Mouse (Mus musculus): ENCODE data around the gene Dlx5.

Dlx5 gene

DNA sequence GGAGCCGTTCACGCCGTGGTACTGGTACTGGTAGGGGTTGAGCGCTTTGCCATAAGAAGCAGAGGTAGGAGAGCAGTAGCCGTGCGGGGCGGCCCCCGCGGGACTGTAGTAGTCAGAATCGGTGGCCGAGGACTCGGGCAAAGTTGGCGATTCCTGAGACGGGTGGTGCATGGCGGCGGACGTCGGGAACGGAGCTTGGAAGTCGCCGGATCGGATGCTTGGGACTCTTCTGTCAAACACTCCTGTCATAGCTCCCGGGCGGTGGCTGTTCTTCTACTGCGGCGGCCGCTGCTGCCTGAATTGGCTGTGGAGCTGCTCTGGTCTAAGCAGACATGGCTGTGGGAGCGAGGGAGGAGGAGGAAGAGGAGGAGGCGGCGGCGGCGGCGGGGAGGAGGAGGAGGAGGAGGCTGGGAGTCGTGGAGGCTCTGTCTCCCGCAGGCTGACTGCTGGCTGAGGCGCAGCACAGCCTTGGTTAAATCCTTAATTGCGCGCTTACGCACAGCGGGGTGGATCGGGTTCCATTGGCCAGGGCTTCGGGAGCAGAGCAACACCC lies at the start of gene Dlx5:
Dlx5 (minus strand) TSS at position 448 of the 553 bp plus-strand sequence.
- DNase-seq (ENCODE audit: inconsistent ontology term) = peak; percentile 37

DNA sequence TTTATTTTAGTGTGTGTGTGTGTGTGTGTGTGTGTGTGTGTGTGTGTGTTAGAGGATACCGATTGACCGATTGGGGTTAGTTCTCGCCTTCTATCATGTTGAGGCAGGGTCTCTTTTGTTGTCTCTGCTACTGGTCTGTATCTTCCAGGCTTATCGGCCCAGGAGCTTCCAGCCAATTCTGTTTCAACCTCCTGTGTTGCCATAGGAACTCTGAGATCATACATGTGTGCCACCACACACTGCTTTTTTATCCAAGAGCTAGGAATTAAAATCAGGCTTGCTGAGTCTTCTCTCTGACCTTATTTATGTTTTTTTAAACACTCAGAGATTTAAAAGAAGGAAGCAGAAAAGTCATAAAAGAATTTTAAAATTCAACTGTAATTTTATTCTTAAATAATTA lies 49.6 kb upstream of the Dlx5 start:
- DNase-seq (ENCODE audit: inconsistent ontology term) = no peak

DNA sequence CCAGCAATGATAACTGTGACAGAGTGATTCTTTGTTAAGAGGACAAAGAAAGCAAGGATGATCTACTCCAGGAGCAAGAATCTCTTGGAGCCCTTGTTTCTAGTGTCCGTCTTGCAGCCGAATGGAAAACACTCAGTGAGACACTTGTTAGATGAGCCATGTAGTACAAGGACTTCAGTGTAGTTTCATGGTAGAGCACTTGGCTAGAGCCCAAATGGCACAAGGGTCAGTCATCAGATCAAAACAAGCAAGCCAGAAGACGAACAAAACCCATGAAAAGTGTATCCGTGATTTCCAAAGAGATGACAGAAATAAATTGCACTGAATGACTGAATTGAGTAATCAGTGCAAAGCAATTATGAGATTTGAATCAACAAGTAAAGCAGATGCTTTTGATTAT lies 48.9 kb upstream of the Dlx5 start:
- DNase-seq (ENCODE audit: inconsistent ontology term) = no peak

DNA sequence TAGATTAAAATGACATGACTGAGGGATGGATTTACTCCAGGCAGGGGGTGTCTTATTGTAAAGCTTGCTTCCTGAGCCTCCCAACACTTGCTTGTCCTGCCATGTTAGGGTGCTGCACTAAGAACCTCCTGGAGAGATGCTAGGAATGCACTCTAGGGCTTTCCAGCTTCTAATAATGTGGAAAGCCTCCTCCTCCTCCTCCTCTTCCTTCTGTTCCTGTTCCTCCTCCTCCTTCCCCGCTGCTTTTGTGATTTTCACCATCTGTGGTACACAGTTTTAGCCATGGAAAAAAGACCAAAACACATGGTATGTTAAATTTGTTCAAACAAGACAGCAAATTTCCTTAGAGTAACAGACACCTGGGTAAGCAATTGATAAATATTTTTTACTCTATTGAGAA lies 43.4 kb upstream of the Dlx5 start:
- no peak for DNase-seq (ENCODE audit: inconsistent ontology term)

DNA sequence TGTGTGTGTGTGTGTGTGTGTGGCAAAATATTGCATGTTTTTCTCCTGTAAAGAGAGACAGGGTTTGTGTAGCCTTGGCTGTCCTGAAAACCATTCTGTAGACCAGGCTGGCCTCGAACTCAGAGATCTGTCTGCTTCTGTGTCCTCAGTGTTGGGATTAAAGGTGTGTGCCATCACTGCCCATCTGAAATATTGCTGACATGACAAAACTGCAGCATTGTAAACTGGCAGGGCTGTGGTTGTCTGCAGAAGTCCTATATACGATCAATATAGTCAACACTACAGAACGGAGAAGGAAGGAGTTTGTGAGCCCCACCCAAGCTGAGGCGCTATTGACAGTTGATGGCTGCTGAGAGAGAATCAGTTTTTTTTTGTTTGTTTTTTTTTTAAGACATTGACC lies 35.4 kb upstream of the Dlx5 start:
- DNase-seq (ENCODE audit: inconsistent ontology term) = no peak

DNA sequence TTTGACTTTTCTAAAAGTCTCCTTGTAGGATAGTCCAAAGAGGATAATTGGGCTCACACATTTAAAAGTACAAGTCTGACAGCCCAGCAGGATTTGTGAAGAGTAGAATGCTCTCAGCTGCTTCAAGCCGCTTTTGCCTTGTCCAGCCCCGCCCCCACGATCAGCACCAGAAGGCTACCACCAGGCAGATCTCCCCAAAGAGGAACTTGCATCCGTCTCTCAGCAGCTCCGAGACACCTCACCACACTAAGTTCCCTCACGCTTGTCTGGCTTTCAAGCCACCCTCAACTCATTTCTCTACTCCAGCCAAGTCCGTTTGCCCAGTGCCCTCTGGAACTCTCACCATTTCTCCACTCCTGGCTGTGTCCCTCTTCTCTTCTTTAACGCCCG lies 33.6 kb upstream of the Dlx5 start:
- no peak for DNase-seq (ENCODE audit: inconsistent ontology term)

DNA sequence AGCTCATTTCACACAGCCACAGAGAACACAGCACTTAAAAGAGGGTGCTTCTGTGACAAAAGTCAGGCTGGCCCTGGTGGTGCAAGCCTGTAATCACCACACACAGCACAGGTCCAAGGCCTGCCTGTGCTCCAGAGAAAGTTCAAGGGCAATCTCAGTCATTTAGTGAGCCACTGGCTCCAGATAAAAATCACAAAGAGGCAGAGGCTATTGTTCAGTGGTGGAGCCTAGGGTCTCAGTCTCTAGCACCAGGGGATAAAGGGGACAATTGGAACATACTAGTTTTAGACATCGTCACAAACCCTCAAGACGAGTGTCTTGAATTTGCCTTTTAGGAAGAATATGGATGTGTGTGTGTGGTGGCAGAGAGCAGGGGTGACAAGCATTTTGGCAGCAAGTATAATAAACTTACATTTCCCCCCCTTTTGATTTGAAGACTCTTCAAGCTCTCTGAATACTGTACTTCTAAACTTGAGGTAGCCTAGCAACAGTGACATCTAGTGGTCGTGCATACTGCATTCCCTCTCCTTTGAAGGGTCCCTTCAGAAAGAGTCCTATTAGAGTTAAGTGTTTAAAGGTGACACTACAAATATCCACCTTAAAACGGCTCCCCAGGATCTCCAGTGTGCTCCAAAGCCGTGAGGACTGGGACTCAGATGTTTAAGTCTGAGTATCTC lies 33.1 kb upstream of the Dlx5 start:
- DNase-seq (ENCODE audit: inconsistent ontology term) = peak; percentile 7

DNA sequence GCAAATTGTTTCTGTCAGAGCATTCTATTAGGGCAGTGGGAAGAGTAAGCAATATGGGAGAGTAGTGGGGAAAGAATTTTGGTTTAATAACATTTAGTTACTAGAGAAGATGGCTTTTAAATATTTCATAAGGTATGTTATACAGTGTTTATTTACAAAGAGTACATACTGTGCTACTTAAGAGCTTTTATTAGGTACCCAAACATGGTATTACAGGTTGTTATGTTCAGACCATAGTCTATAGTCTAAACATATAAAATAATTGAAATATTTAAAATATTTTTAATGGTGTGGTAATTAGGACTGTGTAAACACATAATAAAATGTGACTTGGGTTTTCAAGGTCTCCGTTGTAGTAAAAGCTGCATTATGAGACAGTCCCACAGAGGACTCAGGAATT lies 32.4 kb upstream of the Dlx5 start:
- DNase-seq (ENCODE audit: inconsistent ontology term) = no peak

DNA sequence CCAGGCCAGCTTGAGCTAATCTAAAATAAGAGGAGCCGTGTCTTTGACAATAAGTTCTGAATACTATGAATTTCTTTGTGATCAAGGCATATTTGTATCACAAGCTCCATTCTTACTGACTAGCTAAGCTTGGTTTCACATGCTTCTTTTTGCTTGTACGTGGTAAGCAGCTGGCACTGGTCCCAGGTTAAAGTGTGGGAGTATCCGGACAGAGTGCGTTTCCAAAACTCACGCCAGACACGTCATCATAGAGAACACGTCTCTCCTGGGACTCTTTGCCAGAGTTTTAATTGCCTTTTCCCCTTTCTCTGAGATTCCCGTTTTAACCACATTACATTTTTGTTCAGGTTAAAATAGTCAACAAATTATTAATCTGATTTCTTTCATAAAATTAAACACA lies 27.7 kb upstream of the Dlx5 start:
- DNase-seq (ENCODE audit: inconsistent ontology term) = peak; percentile 26

DNA sequence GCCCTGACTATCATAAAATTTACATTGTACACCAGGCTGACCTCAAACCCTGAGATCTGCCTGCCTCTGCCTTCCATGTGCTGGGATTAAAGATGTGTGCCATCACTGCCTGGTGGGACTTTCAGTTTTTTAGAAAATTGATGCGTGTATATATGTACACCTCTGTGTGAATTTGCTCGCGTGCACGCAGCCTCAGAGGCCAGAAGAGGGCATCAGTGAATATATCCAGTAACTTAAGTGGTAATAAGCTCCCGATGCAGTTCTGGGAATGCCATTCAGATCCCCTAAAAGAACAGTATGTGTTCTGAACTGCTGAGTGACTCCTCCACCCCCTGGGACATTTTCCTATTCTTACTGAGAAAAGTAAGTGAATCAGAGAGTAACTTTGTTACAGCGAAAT lies 8.2 kb upstream of the Dlx5 start:
- no peak for DNase-seq (ENCODE audit: inconsistent ontology term)

DNA sequence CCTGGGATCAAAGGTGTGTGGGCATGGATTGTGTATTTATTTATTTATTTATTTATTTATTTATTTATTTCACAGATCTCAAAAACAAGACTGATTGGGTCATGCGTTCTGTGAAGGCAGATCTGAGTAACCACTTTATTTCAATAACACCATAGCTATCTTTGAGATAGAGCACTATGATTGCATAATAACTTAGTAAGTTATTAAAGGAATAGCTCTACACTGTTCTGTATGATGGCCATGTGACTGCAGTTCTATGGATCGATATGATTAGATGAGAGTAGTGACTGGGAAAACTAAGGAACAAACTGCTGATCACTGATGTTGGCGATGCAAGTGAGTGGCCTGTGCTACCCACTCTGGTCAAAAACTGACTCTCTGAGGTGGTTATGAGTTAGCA lies 4.3 kb upstream of the Dlx5 start:
- no peak for DNase-seq (ENCODE audit: inconsistent ontology term)

DNA sequence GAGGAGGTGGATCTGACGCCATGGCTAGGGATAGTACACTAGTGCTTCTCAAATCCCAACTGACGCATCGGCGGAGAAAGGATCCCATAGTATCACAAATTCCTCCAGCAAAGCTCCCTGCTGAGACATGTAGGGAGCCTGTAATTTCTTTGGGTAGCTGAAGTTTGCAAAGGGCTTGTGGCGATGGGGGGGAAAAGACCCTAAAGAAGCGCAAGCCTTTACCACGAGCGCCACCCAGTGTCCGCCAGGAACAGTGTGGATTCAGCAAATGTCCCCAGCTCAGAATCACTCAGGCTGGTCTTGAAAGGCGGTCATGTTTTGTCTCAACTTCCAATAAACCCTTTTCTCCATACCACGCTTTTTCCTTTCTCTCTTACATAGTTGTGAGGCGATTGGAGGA lies 3.0 kb upstream of the Dlx5 start:
- DNase-seq (ENCODE audit: inconsistent ontology term) = peak; percentile 35

DNA sequence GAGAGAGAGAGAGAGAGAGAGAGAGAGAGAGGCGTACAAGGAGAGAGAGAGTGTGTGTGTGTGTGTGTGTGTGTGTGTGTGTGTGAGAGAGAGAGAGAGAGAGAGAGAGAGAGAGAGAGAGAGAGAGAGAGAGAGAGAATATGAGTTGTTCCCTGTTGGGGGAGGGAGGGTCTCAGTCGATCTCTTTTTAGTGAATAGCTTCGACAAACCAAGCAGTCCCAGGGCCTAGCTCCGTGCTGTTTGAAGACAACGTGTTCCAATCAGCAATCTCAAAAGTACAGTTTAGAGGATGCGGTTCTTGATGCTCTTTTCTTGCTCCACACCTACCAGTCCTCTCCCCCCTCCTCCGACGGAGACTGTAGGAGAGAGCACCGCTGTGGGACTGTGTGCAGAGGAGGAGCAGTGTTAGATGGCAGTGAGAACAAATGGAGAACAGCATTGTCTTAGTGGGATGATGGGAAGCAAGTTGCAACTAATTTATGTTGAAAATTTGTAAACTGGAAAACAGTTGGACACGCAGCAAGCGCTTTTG lies 447 bp upstream of the Dlx5 start:
- no peak for DNase-seq (ENCODE audit: inconsistent ontology term)

DNA sequence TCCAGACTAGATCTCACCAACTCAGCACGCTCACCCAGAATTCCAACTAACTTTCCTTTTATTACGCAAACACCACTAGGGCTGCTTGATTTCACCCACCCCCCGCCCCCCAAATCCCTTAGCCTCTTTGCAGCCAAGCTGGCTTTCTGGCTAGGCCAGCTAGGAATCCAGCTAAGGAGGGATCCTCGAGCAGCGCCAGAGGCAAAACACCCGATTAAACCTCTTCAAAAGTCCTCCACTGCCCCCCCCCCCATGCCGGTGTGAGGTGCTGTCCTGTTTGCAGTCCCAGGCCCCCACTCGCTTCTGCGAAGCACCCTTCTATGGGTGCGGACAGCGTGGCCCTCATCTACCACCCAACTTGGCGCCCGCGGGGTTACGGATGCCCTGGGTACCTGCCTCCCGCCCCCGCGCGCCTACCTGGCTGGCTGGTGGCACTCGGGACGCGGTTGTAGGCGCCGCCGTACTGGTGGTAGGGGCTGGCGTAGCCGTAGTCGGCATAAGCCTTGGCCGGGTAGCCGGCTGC lies 709 bp downstream of the Dlx5 start:
- DNase-seq (ENCODE audit: inconsistent ontology term) = no peak

DNA sequence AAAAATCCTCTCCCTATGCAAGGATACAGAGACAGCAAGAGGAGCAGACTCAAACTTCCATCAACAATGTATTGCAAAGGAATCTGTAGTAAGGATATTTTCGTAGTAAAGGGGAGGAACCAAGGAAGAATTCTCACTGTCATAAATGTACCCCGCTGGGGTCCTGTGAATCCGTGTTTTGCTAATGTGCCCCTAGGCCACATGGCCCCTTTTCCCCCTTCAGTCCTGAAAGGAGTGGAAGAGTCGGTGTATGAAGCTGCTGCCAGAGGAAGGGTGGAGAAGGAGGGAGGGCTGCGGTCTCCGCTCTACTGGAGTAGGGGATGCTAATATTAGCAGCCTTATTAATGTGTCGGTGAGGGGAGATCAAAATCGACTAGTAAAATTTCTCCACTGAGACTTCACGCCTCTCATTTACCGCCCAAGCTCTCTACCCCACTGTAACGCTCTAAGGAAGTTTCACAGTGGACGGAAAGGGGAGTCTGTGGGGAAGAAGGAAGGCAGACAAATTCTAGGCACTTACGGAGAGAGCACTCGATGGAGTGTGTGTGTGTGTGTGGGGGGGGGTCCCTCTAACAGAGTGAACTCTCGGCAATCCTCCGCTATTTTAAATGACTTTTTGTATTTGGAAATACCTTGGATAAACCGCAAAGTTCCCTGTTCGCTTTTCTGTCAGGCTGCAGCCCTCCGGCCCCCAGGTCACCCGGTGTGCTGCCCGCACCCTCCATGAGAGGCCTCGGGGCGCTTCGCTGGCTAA lies 1.3 kb downstream of the Dlx5 start:
- no peak for DNase-seq (ENCODE audit: inconsistent ontology term)

DNA sequence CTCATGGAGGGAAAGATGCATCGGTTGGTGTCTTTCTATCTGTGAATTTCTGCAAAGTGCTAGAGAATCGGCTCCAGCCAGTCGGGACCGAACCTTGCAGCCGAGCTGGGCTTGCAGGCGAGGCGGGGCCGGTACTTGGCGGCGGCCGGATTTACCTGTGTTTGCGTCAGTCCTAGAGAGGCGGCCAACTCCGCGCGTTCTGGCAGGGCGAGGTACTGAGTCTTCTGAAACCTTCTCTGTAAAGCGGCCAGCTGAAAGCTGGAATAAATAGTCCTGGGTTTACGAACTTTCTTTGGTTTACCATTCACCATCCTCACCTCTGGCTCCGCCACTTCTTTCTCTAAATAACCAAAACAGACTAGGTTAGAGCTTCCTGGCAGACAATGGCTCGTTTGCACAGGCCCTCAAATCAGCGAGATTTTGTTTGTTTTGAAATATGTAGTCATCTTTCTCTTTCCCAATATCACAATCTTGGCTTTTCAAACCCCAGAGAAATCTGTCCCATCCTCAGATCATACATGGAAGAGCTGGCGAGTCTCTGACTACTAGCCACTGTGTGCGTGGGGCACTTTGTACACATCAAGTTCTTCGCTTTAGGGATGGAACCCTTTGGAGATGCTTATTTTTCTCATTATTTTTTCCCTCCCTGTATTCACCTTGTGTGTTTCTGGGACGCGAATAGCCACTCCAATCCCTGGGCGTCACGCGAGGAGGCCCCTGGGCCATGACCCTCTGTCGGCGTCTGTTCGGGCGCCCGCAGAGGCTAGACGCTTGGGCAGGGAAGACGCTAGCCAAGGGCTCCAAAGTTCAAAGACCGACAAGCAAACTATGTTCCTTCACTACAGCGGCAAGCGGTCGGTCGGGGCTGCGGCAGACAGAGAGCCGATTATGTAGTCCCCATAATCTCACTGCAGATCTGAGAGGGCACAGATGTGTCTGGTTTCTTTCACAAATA lies 2.2 kb downstream of the Dlx5 start:
- peak; percentile 17 for DNase-seq (ENCODE audit: inconsistent ontology term)

DNA sequence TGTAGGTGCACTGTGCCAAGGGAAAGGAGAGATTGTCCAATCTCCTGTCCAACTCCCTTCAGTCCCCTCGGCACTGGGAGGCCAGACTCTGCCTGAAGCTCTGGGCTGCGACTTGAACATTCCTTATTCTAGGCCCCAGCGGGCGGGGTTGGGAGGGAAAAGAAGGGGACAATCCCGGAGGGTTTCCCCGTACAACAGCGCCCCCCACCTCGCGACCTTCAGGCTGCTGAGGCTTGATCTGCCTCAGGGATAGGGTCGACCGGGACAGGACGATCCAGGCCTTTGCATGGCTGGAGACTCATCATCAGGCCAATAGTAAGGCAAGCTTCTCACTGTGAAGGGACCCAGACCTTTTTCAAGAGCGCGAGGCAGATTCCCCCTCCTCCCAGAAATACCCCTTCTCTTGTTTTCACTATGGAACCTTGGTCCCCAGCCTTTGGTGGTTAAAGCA lies 3.0 kb downstream of the Dlx5 start:
- DNase-seq (ENCODE audit: inconsistent ontology term) = no peak

DNA sequence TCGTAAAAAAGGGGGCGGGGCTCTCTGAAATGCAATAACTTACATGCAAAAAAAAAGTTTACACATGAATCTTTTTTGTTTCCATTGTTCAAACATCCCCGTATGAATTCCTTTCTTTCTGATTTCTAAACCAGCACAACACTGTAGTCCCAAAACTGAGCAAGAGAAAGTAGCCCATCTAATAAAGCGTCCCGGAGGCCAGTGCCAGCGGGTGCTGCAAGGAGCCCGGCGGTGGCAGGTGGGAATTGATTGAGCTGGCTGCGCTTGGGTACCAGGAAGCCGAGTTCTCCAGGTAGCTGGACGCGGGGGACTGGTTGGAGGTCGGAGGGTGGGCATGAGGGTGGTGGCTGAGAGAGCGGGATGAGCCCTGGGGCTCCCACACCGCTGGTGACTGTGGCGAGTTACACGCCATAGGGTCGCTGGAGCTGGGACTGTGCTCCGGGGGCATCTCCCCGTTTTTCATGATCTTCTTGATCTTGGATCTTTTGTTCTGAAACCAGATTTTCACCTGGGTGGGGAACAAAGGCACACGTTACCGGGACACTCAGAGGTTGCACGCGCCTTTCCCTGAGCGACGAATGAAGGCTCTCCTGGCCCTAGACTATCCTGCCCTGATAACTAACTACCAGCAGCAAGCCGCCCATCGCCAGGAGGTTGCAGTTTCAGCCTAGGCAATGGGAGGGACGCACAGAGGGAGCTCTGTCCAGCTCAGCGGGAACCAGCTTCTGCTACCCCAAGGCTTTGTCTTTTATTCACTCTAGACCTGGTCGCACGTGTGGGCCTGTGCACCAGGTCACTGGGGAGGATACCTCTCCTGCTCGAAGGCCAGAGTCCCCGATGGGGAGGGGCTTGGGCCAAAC lies 3.7 kb downstream of the Dlx5 start:
- no peak for DNase-seq (ENCODE audit: inconsistent ontology term)

DNA sequence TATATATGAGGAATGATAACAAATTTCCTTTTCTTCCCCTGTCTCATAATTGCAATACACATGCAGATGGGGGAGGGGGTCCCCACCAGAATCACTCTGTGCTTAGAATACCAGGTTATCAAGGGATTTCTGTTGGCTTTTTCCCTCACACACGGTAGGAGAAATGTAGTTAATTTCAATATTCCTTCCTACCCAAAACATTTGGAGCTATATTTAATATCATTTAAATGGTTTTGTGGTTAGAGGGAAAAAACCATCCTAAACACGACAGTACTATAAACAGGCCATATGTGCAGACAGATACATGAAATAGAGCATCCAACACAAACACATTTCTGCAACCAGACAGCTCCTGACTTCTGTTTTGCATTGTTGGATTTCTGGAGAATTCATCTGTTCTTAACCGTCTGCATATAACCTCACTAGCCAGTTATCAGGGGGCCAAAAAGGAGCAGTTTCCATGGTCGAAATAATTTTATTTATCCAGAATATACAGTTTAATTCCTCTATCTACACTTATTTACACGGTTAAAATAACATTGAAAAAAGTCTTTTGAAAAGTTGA lies 4.5 kb downstream of the Dlx5 start:
- no peak for DNase-seq (ENCODE audit: inconsistent ontology term)

DNA sequence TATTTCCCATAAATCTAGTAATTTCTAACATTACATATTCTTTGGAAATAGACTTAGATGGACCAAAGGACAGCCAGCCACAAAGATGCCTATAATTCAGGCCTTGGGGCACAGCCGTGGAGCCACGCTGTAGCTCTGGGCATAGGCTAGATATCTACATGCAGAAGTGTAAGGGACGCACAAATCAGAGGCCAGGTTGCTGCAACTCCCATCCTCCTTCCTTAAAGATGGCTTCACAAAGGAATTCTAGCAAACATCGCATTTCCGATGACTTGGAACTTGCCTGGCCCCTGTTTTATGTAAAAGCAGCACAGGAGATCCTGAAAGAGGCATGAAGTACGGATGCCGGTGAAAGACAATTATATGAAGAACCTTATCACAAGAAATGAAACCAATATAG lies 5.2 kb downstream of the Dlx5 start:
- DNase-seq (ENCODE audit: inconsistent ontology term) = no peak

All from Muller cell, postnatal 12 days (primary cell).